Mouse (Mus musculus) heart, postnatal 4 days (tissue): ENCODE results near the gene Kctd7. TPM values are rescaled to one million over a fixed set of nuclear protein-coding genes. Genes with fewer than 3 reads are reported as not detected.

Experiments
- DNase-seq: peaks from one replicate; pipeline ENCODE4 v3.0.0; 2021
- total RNA-seq, 2 experiments: library from RNA; stranded (reverse); gene quantifications; 2 replicates each; pipeline ENCODE4 v1.2.3; 2021

Kctd7 gene
- total RNA-seq, 2 experiments from 2014 or later: 4.4 to 4.6 TPM

DNA sequence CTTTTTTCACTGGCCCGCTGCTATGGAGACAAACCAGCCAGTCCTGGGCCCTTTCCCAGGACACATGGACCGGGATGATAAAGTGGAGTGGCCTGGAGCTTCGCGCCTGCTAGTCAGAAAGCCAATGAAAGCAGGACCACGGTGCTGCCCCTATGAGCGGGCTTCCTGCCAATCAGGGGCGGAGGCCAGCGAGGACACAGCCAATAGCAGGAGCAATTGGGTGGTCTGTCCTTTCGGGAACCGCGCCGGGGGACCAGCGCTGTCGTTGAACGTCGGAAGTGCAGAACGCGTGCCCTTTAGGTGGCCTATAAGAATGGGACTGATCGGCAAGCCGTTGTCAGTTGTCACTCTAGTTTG is 706 bp upstream of the Kctd7 start:
- DNase-seq: peak; percentile 86

DNA sequence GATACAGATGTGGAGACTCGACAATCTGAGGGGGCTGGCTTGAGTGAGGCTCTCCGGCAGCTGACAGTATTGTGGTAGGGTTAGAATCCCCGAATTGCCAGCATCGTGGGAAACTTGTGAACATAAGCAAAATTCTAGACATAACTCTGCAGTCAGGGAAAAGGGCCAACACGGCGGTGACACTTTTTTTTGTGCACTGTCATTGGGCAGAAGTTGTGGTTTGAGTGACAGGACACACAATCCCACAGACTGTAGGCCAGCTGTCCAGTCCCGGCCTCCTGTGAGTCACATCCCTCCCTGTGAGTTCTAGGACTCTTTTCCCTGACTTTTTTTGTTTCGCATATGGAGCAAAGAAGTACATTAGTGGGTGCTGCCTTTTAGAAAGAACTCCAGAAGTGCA is 1.3 kb downstream of the Kctd7 start:
- peak; percentile 27 for DNase-seq

DNA sequence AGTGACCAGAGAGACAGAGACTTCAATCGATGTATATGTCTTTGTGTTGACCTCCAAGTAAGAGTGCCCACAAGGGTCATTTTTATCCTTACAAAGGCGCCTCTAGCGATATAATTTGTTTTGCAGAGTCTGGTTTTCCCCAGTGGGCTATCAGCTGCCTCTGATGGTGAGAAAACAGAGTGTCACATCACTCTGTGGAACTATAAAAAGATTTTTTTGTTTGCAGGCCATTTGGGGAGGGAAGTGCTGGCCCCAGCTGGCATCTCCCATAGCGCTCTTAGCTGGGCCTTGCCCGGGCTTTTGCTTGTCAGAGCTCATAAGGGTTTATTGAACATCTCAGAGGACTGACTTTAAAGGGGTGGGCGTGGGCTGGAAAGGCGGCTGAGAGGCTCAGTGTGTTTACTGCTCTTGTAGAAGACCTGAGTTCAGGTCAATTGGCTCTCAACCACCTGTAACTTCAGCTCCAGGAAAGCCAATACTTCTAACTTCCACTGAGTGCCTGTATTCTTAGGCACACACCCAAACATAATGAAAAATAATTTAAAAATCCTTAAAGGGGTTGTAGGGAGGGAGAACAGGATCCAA is 5.2 kb downstream of the Kctd7 start:
- DNase-seq: no peak

DNA sequence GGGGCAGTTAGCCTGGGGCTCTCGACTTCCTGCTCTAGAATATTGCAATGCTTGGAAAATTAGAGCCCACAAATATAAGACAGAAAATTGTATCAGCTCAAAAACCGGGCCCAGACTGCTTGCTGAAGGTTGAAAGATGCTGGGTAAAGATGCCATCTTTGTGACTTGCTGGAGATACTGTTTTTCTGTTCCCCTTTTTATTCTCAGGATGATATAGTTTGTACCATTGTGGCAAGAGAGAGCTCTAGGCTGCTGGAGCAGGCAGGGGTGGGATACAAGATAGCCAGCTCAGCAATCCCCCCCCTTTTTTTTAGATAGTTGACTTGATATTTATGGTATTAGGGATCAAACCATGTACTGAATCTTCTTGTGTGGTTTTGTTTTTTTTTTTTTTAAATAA is 9.6 kb downstream of the Kctd7 start:
- no peak for DNase-seq

DNA sequence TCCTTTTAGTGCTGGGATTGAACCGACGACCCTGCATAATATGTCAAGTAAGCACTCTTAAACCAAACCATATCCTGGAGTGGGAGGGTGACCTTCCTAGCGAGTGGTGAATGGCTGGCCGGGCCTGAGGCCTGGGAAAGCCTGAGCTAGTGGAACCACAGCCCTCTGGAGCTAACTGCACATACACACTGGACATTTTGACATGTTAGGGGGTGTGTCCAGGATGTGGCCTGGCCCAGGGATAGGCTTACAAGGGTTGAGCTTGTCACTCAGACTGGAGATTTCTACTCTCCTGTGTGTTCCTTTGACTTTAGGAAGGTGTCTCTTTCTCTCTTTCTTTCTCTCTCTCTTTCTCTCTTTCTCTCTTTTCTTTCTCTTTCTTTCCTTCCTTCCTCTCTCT is 13.9 kb downstream of the Kctd7 start:
- DNase-seq: no peak

DNA sequence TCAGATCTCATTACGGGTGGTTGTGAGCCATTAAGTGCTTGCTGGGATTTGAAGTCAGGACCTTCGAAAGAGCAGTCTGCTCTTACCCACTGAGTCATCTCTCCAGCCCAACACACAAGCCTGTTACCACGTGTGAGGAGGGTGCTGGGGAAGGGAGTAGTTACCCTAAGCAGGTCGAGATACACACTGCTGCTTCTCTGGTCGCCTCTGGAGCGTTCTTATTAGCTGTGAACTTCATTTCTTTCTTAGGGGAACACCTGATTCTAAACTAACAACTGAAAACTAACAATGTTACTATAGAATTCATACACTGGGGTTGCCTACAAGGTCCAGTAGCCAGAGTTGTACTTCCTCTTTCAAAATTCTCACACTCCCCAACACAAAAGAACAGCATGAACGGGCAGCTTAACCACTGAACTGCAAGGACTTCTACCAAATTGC is 15.1 kb downstream of the Kctd7 start:
- DNase-seq: no peak

DNA sequence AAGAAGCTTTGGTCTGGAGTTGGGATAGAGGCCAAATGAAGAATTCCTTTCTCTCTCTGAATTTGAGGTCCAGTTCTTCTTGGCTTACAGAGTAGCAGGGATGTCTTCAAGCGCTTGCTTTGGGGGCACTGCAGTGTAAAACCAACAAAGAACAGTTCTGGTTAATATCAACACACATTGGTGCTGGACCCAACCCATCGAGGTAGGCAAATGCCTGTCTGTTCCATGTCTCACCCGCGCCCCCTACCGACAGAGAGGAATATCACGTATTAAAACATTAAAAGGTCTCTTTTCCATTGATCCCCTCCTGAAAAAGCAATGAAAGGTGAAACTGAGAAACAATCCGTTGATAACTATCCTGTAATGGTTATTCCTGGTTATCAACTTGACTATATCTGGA is 19.0 kb downstream of the Kctd7 start:
- DNase-seq: peak; percentile 86

DNA sequence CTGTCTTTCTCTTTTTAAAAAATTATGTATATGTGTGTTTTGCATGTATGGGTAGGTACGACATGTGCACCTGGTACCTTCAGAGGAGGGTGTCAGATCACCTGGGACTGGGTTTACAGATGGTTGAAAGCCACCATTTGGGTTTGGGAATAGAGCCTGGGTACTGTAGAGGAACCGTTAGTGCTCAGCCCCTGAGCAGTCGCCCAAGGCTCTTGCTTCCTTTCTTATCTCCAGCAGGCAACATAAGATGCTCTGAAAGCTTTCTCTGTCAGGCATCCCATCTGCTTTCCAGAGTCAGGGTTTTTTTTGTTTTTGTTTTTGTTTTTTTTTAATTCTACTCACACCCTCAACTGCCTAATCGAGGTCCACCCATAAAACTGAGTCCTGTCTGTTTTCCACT is 20.6 kb downstream of the Kctd7 start:
- DNase-seq: no peak

DNA sequence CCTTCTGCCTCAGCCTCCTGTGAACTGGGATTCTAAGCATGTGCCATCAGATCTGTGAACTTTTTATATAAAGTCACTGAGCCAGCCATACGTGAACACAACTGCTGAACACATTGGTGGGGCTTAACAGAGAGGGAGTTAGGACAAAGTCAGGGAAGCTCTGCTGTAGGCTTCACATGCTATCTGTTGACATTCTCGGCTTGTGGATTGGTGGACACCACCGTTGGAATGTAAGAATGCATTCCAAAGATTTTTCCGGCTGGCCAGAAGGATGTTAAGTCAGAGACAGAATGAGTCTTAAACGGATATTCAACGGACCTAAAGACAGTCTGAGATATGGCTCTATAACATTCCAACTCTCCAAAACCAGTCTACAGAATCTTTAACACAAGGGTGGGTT is 24.4 kb downstream of the Kctd7 start:
- no peak for DNase-seq

DNA sequence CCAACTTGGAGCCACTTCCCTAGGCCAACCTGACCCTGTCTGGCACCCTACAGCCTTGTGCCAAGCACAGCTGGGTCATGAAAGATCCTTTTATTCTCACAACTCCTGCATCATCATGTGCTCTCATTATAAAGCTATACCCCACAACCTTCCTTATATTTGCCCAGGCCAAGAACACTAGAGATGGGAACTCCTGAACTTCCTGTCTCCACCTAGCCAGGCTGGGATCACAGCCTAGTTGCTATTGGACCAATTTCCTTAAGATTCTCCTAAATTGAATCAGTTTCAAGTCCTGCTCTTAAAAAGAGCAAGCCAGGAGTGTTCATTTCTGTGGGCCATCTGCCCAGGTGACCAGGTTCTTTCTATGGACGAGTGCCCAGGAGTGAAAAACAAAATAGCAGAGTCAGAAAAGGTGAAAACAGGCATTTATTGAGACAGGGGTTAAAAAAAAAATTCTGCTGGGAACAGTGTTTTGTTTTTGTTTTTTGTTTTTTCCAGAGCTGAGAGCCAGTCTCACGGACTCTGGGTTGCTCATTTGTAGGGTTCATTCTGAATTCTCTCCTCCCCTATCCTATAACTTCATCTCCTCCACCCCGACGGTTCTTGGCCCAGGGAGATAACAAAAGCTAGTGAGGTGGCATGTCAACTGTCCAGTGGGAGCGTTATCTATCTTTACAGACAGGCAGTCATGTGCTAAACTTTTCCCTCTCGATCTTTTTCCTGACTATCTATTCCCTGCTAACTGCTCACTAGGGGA is 26.2 kb downstream of the Kctd7 start:
- no peak for DNase-seq

DNA sequence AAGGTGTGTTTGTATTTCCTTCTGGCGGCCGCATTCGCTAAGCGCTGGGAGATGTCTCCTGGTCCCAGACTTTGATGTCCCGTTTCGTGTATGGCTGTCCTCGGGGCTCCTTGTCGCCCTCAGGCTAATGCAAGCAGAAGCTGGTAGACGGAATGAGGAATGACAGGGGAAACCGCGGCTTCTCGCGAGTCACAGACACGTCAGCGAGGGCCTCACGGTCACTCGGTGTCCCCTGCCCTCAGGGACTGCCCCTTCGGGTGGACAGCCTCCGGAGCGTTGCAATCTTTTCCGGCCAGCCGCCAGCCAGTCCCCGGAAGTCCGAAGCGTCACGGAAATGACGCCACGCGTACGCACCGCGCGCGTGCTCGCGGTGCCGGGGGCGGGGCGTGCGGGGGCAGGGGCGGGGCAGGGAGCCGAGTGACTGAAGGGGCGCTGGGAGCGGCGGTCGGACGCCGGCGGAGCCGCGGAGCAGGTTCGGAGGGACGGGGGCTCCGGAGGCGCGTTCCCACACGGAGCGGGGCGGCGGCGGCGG is 26.8 kb downstream of the Kctd7 start, which contains the start of gene Rabgef1:
Gene Rabgef1 (plus strand): TSS at position 376 of the 532 bp plus-strand sequence.
- peak; percentile 97 for DNase-seq

DNA sequence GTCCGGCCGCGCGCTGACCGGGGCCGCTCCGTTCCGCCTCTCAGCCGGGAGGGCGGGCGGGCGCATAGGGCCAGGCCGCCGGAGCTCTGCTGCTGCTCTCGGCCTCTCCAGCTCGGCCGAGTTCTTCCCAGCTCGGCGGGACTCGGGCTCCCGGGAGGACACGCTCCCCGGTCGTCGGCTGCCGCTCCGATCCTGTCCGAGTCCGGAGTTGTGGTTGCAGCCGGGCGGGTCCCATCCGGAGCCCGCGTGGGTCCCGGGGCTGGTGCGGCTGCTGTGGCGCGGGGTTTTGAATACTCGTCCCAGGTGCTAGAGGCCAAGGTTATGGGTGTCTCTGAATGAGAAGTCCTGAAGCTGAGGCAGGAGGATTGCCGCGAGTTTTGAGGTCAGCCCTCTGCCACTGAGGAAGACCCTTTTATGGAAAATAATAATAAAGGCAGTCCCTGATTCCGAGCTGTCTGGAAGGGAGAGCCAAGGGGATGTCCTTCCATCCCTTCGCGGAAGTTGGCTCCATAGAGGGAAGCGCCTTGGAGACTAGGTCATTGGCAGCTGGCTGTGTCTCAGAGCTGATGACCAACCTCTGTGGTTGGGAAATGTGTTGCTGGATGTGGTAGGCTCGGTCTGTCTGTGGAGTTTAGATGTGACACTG is 27.4 kb downstream of the Kctd7 start:
- peak; percentile 54 for DNase-seq

DNA sequence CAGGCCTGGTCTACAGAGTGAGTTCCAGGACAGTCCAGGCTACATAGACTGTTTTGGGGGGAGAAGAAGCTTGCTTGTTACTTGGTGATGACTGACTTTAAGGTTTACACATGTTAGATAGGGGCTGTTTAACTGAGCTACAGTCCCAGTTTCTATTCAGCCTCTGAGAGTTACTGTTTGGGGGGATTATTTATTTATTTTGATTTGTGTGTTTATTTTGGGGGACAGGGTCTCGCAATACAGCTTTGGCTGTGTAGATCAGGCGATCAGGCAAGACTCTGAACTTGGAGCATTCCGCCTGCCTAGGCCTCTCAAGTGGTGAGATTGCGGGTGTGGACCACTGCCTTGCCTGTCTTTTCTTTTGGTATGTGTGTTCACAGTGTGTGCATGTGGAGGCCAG is 28.4 kb downstream of the Kctd7 start:
- no peak for DNase-seq

DNA sequence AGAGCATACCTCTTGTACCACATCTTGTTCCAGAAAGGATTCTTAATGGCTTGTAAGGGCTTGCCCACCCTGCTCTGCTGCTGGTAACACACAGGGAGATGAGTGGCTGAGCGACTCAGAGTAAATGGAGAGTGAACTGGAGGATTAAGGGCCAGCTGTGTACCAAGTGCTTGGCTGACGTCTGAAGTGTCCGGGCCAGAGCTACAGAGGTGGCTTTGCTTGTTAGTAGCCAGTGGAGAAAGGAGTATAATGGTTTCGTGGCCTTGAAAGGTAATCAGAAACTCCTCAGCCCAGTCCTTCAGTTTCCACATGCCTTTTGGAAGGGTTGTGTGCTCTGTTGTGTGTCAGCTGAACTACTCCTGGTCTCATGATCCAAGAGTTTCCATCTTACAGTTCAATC is 33.2 kb downstream of the Kctd7 start:
- no peak for DNase-seq

DNA sequence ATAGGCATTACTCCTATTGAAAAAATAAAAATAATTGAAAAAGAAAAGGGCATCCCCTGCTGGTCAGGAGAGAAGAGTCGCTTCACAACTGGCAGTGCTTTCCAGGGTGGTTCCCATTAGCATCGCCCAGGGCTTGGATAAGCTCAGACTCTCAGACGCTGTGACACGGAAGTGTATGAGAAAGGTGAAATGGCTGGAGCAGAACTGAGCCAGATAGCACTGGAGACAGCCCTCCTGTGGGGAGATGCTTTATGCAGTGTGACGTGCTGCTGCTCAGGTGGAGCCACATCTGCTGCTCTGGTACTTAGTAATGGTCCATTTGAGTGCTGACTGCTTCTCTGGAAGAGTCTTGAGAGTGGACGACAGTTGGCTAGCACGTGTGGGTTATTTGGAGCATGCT is 35.7 kb downstream of the Kctd7 start:
- no peak for DNase-seq

DNA sequence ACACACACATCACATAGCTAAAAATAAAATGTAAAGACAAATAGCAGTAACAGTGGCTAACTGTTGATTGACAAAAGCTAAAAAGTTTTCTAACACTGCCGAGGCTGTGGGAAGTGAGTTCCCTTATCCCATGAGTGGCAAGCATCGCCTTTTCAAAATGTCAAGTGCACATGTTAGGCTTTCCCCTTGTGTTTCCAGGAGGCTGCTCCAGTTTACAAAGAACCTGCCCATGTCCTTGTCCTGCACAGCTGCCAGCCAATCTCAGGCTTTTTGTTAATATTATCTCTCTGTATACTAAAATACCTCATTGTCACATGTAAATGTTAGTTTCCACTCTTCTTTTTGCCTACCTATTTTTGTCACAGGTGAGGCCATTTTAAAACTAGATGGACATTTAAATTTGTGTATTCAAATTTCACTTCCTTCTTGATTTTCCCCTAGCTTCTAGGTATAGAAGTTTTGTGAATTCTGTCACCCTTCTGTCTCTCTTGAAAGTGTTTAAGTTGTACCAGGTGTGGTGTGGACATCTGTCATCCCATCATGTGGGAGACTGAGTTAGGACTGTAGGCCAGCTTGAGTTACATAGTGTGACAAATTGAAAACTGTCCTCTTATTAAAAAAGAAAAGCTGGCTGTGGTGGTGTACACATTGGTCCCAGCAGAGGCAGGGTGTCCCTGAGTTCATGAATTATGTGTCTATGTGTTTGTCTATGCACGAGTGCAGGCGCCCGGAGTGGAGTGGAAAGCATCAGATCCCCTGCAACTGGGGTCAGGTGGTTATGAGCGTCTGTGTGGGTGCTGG is 37.3 kb downstream of the Kctd7 start:
- DNase-seq: no peak

DNA sequence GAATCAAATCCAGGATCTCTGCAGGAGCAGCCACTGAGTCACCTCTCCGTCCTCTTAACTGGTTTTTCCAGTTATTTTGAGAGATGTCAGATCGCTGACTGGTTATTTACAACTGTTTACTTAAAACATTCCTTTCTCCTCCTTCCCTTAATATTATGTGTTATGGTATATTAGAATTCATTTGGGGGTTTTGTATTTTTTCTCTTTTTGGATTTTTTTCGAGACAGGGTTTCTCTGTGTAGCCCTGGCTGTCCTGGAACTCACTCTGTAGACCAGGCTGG is 37.8 kb downstream of the Kctd7 start:
- no peak for DNase-seq

DNA sequence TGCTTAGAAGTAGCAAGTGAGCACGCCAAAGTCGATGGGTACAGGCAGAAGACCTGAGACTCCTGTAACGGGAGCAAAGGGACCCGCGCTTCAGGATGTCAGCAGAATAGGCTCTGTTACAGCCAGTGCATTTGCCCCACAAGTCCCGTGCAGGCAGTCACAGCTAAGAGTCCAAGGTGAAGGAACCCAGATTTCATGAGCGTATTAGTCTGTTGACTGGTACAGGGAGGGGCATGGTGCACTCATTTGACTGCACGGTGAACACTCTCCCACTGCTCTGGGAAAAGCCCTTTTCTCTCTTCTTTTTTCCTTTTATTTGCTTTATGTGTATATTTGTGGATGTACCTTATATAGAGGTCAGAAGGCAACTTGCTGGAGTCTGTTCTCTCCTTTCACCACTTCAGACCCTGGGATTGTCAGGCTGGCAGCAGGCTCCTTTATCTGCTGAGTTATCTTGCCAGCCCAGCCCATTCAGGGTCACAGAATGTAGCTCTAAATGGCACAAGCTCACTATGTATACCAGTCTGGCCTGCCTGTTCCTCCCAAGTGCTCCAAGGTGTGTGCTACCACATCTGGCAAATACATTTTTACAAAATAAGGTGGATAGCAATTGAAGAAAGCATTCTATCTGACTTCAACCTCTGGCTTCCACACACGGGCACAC is 39.7 kb downstream of the Kctd7 start:
- no peak for DNase-seq

DNA sequence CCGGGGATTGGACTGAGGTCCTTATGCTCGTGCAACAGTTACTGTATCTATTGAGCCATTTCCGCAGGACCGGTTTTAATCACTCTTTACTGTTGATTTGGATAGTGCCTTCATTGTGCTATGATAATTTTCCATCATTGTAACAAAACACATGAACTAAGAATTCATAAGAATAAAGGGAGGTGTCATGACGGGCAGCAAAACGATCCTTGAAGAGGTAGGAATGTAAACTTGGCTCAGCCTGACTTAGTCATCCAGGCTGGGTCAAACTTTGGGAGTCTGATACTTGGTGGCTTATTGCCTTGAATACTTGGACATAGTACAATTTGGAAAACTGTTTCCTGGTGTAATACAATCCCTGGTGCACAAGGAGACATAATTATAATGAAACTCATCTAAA is 40.7 kb downstream of the Kctd7 start:
- no peak for DNase-seq

DNA sequence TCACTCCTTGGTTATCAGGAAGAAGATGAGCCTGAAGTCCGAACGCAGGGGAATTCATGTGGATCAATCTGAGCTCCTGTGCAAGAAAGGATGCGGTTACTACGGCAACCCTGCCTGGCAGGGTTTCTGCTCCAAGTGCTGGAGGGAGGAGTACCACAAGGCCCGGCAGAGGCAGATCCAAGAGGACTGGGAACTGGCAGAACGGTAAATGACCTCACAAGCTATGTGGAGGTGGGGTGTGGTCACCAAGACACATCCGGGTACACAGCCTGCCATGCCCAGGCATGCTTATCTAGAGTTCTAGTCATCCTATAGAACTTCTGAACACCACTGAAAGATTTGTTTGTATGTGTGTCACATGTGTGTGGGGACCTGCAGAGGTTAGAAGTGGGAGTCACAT is 42.7 kb downstream of the Kctd7 start:
- DNase-seq: no peak

DNA sequence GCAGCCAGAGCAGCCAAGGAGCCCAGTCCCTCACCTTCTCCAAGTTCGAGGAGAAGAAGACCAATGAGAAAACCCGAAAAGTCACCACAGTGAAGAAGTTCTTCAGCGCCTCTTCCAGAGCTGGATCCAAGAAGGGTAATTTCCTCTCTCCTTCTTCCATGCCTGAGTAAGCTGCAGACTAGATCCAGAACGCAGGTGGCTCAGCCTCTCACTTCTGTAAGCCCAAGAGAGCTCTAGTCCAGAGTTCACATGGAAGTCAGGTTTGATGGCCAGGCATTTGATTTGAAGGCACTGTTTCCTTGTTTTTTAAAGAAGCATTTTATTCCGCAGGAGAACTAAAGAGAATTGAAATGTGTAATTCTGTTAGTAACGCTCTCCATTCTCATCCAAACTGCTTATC is 46.2 kb downstream of the Kctd7 start:
- DNase-seq: no peak

DNA sequence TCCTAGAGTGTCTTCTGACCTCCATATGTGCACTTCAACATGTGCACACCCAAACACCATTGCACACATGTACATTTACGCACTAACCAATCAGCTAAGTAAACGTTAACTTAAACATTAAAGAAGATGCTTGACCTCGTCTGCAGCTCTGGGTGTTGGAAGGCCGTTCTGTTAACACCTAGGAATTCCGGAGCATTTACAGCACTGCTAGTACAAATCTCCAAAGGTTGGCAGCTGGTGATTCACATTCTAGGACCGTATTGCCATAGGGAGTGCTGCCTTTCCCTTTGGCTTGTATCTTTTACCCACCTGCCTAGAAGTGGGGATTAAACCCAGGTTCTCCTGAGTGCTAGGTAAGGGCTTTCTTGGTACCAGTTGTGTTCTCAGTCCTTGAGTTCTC is 47.2 kb downstream of the Kctd7 start:
- DNase-seq: no peak
